Mouse (Mus musculus) T-helper 2 cell (primary cell): ENCODE results near the gene Olfr1336.
"Not testable (repeated sequence)": the region's sequence is repeated elsewhere in the genome, so short reads cannot be mapped to it uniquely, and the experiment has no call there.

Experiments
- in situ Hi-C: fragments of 300-600 bp; cut with MboI, MseI; formaldehyde crosslinking; loops from one replicate; pipeline ENCODE4 v1.15.1; 2025; ENCODE audit warnings: high pct_unique_total_duplicates

Olfr1336 gene

GRCm38 (mm10) chr7:6455868-6456267, at the start of gene Olfr1336:
Olfr1336 (plus strand) TSS chr7:6456168.
- in situ Hi-C loops, result no loop called here

- in situ Hi-C loops, result no loop called here
Observed at GRCm38 (mm10) chr7:6410043-6410442, 45.9 kb upstream of the Olfr1336 start, which contains the start of gene Gm20715. Gm20715 (plus strand) TSS chr7:6410277.

- in situ Hi-C loops, result no loop called here
Observed at GRCm38 (mm10) chr7:6414626-6415441, 41.1 kb upstream of the Olfr1336 start.

- in situ Hi-C loops, result no loop called here
Observed at GRCm38 (mm10) chr7:6415442-6415787, 40.6 kb upstream of the Olfr1336 start.

- in situ Hi-C loops, result no loop called here
Observed at GRCm38 (mm10) chr7:6419894-6420293, 36.1 kb upstream of the Olfr1336 start.

GRCm38 (mm10) chr7:6429381-6429780, 26.6 kb upstream of the Olfr1336 start:
- in situ Hi-C loops, result no loop called here

- in situ Hi-C loops, result loop anchor here (5.0 kb wide), 2 partner anchors 73 to 507 kb away; no protein-coding TSS in a partner anchor
Observed at GRCm38 (mm10) chr7:6430342-6430741, 25.6 kb upstream of the Olfr1336 start.

GRCm38 (mm10) chr7:6438388-6438787, 17.6 kb upstream of the Olfr1336 start, which contains the start of gene Olfr1344:
Olfr1344 (plus strand) TSS chr7:6438688.
- in situ Hi-C loops, result no loop called here

GRCm38 (mm10) chr7:6441173-6441572, 14.8 kb upstream of the Olfr1336 start:
- in situ Hi-C loops, result no loop called here

GRCm38 (mm10) chr7:6447771-6448170, 8.2 kb upstream of the Olfr1336 start:
- in situ Hi-C loops, result no loop called here

GRCm38 (mm10) chr7:6456399-6456798, 431 bp downstream of the Olfr1336 start:
- in situ Hi-C loops, result no loop called here

- in situ Hi-C loops, result no loop called here
Observed at GRCm38 (mm10) chr7:6466951-6467350, 11.0 kb downstream of the Olfr1336 start, which contains the start of gene Olfr1346. Olfr1346 (plus strand) TSS chr7:6467101.

GRCm38 (mm10) chr7:6477633-6478032, 21.7 kb downstream of the Olfr1336 start:
- in situ Hi-C loops, result not testable (repeated sequence)

GRCm38 (mm10) chr7:6486841-6487240, 30.9 kb downstream of the Olfr1336 start, which contains the start of gene Olfr5:
Olfr5 (minus strand) TSS chr7:6486941.
- in situ Hi-C loops, result no loop called here

- in situ Hi-C loops, result no loop called here
Observed at GRCm38 (mm10) chr7:6499655-6500054, 43.7 kb downstream of the Olfr1336 start, which contains the start of gene Olfr1347. Olfr1347 (minus strand) TSS chr7:6499755.

GRCm38 (mm10) chr7:6508648-6509047, 52.7 kb downstream of the Olfr1336 start, which contains the start of gene Olfr1348:
Olfr1348 (minus strand) TSS chr7:6508748.
- in situ Hi-C loops, result no loop called here
